Mouse (Mus musculus): ENCODE measurements around the gene Wscd2. TPM values are rescaled to one million over a fixed set of nuclear protein-coding genes. Genes with fewer than 3 reads are reported as not detected.

Wscd2 gene
- total RNA-seq, 2 experiments from 2014 or later, result 78.5 to 78.8 TPM

DNA sequence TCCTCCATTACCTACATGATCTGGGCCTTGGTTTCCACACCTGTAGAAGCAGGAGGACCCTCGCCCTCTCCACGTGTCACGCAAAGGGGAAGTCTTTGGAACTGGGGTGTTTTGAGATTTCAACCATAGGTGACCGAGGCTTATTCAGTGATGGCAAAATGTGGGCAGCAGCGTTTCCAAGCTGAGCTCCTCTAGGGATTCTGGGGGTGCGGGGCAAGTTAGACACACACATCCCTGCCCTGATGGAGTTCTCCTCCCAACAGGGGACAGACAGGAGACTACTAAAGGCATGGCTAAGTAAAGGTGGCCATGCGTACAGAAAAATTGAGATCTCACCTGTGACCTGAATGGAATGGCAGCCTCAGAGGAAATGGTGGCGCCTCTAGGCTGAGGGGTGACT lies 118.4 kb downstream of the Wscd2 start:
- no peak for DNase-seq (ENCODE audit: low spot score in 2 of 2)

DNA sequence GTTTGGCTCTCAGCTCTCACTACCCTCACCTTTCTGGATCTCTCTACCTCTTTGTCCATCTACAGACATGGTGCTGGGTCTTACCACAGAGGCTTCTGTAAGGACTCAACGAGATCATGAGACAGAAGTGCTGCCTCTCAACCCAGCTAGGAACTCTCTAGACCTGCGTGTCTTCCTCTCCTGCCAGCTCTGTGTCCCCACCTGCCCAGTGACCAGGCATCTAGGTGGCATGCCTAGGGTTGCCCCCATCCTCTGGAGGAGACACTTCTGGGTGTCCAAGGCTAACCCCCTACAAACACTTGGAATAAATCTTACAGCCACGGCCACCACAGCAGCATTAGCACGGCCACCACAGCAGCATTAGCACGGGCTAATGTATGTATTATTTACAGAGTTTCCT lies 119.8 kb downstream of the Wscd2 start:
- no peak for DNase-seq (ENCODE audit: low spot score in 2 of 2)

DNA sequence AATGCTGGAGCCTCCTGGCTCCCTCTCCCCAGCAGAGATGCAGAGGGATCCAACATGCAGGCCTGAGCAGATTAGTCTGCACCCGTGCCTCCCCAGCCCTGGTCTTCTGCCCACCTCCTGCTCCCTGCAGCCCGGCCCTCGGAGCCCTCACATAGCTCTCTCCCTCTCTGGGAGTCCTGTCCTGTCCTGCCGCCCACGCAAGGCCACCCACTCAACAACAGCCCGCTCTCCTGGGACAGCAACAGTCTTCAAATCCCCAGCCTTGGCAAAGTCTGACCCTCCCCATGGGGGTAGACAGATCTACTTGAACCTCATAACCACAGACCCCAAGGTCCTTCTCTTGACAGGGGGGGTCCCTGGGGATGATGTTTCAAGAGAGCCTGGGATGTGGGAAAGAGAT lies 120.4 kb downstream of the Wscd2 start:
- no peak for DNase-seq (ENCODE audit: low spot score in 2 of 2)

DNA sequence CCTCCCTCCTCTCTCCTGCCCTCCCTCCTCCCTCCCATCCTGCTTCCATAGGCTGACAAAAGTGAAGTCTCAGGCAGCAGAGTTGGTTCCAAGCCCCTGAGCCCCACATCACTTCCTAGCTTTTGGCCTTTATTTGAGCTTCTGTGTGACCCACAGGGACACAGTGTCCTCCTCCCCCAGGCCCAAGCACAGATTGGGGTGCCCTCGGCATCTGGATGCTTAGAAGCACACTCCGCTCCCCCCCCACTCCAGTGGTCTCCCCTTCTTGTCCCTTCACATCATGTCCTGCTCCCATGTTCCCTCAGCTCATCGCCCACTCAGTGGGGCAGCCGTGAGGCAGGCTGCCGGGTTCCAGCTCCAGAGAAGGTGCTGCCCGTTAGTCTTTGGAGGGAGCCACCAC lies 121.0 kb downstream of the Wscd2 start:
- no peak for DNase-seq (ENCODE audit: low spot score in 2 of 2)

DNA sequence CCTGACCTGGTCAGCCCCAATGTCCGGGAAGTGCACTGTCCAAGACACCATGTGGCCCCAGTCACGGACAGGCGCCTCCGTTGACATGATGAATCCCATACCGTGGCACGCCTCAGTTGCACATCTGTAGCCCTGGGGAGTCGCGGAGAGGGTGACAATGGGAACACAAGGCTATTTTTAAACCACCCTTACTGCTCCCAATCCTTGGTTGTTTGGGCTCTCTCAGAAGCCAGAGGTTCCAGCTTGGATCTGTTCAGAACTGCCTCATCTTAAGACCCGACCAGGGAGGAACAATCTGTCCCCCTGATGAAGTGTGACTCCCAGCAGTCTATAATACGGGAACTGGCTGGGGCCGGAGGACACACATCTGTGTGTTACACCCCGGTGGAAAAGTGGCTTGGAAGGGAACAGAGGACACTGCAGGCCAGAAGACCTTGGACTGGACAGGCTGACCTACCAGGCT lies 121.7 kb downstream of the Wscd2 start:
- no peak for DNase-seq (ENCODE audit: low spot score in 2 of 2)

DNA sequence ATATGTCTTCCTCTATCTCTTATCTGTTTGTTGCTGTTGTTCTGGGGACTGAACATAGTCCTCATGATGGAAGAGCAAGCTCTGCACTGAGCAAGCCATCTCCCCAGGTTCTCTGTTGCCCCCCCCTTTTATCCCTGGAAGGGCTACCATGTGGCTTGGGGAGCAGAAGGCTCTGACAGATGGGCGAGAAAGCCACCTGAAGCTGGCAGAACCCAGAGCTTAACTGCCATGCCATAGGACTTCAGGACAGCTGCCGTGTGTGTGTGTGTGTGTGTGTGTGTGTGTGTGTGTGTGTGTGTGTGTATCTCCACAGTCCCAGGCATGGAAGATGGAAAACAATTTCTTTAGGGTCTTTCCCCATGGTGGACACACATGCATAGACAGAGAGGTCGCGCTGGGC lies 128.6 kb downstream of the Wscd2 start:
- no peak for DNase-seq (ENCODE audit: low spot score in 2 of 2)

DNA sequence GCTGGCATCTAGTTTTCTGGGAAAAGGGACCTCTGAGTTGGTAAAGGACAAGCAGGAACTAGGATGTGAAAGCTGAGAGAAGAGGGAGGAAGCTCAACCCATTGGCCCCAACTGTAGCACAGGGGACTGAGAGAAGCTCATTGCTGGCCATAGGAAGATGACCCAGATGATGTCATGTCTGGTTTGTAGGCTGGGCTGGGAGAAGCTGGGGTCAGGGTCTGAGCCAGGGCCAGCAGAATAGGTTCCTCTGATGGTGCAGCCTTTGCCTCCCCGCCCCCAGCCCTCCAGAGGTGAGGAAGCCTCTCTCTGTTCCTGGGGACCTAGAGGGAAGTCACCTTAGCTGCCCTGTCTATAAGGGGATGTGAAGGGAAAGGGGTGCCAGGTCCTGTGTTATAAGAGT lies 129.0 kb downstream of the Wscd2 start:
- DNase-seq (ENCODE audit: low spot score in 2 of 2), result no peak

DNA sequence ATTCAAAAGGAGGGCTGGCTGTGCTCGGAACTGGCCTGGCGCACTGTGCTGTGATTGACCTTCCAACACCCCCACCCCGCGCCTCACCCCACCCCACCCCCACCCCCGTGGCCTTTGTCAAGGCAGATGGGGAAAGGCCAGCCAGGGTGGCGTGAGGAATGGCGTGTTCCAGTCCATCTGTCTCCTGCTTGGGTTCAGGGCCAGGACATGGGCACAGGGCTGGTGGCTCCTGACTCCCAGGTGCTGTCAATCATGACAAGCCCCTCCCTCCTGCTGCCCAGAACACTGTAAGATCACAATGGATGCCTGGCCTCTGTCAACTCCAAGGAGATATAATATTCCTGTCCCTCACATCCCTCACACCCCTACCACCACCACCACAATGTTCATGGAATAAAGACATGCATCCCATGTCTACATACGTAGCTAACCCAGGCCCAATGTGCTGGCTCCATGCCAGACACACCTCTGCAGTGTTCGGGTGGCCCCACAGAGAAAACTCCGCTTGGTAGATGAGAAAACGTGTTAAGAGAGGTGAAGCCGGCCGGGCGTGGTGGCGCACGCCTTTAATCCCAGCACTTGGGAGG lies 130.1 kb downstream of the Wscd2 start:
- no peak for DNase-seq (ENCODE audit: low spot score in 2 of 2)

DNA sequence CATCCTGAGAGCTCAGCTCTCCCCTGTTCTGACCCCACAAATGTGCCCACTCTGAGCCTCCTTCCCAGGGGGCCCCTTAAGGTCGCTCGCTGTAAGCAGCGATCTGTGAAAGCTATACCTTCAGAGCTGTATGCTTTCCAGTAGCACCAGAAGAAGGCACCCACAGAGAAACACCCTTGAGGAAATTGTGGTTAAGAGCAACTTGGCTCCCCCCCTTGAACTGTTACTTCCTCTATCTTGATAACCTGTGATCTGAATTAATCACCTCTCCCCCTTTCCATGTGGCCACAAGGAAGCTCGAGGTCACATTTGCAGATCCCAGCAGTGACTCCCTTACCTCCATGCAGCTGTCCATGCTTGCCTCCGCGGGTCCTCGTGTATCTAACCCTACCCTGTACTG lies 130.9 kb downstream of the Wscd2 start:
- DNase-seq (ENCODE audit: low spot score in 2 of 2), result no peak

DNA sequence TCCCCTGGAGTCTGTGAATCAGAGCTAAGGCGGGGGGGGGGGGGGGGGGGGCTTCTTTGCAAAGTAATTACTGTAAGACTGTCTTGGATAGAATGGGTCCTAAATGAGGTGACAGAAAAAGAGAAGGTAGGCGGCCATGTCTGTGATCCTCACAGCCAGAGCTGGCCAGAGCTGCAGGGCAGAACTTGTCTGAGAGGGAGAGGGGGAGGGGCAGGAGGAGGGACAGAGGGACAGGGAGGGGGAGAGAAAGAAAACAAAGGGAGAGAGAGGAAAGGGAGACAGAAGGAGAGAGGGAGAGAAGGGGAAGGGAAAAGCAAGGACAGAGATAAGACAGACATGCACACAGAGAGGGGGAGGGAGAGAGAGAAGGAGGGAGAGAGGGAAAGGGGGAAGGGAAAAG lies 132.9 kb downstream of the Wscd2 start:
- DNase-seq (ENCODE audit: low spot score in 2 of 2), result no peak

DNA sequence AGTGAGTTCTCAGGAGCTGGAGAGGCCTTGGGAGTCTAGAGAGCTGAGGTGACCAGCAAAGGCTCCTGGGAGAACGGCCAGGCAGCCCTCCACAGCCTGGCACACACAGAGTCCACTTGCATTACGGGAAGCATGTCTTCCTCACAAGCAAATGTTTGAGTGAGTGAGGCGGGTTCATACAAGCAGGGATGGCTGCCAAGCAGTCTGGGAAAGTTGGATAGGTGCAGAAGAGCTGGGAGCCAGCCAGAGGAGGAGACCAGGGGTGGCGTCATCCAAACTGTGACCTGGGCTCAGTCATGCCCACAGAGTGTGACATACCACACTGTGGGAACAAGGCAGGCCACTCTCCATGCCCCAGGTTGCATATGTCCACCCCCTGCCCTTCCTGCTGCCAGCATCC lies 134.9 kb downstream of the Wscd2 start:
- DNase-seq (ENCODE audit: low spot score in 2 of 2), result no peak

DNA sequence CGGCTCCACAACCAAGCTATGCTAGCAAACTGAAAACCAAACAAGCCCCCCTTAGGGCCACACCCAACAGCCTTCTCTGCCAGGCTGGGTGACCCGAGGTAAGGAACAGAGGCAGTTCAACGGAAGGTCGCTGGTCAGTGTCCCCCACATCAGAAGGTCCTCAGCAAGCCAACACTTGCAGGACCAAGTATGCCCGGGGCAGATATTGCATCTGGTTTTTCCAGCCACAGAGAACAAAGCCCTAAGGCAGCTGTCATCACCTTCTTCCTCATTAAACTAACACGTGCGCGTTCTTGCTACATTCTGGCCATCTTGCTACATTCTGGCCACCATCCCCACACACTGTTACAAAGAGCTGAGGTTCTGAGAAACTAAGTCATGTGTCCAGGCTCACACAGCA lies 136.2 kb downstream of the Wscd2 start:
- no peak for DNase-seq (ENCODE audit: low spot score in 2 of 2)

DNA sequence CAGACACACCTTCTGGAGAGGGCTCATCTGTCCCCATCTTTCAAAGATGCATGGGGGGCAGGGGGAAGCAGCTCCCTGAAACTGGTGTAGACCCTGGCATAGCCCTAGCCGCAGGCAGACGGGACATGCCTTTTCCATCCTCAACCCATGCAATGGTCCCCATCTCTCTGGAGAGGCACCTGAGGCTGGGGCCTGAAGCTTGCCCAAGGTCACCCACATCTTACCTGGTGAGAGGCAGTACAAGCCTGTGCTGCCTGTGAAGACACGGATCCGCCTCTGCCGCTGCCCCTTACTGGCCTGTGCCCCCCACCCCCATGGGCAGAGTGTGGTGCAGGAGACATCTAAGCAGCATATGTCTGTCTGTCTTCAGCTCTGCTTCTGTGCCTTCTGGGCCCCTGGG lies 136.9 kb downstream of the Wscd2 start:
- DNase-seq (ENCODE audit: low spot score in 2 of 2), result no peak

DNA sequence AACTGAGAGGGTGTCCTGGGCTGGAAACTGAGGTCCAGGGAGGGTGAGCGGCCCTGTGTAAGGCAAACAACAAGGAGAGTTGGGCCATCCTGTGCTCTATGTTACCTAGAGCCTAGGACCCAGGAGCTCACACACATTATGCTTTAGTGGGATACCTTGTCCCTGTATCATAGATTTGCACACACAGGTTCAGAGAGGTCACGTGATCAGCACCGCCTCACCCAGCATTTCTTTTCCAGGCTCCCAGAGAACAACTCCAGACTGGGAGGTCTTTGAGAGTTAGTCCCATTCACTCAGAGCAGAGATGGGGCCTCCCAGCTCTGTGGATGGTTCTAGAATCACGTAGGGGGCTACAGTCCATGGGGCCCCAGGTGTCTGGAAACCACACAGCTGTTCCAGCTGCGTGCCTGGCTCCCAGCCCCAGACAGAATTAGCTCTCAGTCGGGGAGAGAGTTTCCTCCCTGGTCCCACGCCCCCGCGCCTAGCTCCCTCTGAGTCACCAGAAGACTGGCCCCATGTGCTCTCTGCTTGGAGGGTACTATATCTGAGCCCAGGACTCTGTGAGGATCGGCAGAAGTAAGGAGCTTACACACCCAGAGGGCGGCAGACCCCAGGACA lies 137.8 kb downstream of the Wscd2 start:
- DNase-seq (ENCODE audit: low spot score in 2 of 2), result no peak

DNA sequence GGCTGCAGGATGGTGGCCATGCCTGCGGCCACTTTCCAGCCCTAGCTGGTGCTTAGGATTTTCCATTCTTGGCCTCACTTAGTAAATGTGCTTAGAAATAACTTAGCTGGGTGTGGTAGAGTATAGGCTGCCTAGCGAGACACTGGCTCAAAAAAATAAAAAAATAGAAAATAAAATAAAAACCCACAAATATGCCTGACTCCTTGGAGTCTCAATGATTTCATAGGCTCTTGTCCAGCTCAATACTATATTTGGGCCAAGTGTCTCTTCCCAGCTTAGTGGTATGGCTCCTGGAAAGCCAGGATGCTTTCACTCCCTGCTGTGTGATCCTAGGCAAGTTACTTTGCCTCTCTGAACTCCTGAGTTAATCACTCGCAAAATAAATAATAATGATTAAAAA lies 139.1 kb downstream of the Wscd2 start:
- DNase-seq (ENCODE audit: low spot score in 2 of 2), result no peak

DNA sequence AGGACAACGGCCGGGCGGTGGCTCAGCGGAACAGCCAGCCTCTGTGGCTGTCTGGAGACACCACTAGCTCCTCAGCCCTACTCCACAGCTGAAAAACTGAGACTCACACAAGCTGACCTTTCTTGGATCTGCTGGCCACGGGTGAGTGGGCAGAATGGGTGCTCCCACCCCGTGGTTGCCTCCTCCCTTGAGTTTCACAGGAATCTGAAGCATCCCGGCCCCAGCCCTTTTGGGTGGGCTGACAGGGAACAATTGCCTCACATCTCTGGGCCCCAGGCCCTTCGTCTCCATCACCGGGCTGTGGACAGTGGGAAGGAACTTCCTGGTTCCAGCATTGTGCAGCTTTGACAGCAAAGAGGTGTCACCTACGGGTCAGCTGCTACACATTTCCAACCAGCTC lies 140.0 kb downstream of the Wscd2 start:
- DNase-seq (ENCODE audit: low spot score in 2 of 2), result no peak

DNA sequence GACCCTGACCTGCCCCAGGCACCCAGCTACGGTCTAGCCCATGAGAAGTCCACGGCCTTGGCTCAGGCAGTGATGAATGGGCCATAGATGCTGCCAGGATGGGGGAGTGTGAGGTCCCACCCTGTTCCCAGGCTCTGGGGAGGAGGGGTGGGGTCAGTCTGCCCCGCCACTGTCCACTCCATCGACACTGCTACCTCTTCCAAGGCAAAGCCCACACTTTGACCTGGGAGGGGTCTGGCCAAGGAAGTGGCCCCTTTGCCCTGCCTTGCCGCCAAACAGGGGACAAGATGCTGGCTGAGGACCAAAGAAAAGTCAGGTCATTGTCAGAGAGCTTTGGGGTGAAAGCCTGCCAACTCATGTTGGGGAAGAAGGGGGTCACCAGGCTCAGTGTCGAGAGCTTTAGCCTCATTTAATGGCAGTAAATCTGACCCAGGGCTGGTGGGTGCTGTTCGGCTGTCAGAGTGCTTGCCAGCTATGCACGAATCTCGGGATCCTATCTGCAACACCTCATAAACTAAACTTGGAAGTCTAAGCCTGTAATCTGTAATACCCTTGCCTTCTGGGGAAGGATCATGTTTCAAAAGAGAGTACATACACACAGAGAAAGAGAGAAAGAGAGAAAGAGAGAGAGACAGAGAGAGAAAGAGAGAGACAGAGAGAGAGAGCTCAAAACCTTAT lies 143.0 kb downstream of the Wscd2 start:
- no peak for DNase-seq (ENCODE audit: low spot score in 2 of 2)

DNA sequence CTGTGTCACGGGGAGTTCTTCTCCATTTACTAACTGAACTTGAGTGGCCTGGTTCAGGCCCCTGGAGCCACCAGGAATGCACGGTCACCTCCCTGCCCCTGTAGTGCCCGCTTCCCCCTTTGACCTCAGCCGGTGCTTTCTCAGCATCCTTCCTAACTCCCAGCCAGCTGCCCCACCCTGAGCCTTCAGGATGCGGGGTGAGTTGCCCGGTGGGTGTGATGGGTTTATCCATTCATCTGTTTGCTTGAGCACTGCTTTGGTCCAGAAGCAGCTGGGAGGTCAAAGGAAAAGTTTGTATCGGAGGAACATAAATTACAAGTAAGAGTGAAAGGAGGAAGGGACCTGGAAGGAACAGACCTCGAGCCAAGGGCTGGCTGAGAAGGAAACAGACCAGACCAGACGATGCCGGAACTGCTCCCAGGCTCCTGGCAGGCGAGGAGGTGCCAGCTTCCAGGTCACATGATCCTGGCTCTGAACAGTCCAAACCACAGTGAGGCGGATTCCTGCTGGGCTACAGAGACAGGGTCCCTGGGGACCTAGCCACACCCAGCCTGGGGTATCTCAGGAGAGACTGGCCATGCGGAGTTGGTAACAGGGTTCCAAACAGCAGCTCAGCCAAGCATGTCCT lies 144.0 kb downstream of the Wscd2 start:
- peak; percentile 62 to 78 for DNase-seq (ENCODE audit: low spot score in 2 of 2)

DNA sequence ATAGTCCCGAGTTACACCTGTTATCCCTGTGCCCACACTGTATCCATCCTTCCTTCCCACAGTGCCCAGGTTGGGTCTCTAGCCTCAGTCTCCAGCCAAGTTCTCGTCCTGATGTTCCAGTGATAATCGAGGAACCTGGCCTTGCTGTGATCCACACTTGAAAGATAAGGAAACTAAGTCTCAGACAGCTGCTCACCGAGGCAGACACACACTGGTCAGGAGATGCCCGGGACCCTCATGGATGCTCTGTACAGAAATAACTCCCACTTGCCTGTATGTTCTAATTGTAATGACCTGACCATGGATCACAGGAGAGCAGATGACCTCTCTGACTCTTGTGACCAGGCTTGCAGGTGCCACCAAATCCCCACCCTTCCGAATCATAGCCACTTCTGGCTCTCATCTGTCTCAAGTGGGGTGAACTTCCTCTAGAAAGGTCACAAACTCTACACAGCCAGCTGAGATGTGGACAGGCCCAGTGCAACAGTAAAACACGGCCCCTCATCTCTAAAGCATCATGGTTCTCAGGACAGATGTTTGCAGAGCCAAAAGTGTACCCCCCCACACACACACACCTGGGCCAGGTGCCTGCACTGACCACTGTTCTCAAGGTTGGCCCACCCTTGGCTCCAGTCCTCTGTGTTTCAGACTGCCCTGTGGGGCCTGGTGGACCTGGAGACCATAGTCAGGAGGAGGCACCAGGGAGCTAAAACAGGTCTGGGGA lies 144.9 kb downstream of the Wscd2 start:
- DNase-seq (ENCODE audit: low spot score in 2 of 2), result no peak

DNA sequence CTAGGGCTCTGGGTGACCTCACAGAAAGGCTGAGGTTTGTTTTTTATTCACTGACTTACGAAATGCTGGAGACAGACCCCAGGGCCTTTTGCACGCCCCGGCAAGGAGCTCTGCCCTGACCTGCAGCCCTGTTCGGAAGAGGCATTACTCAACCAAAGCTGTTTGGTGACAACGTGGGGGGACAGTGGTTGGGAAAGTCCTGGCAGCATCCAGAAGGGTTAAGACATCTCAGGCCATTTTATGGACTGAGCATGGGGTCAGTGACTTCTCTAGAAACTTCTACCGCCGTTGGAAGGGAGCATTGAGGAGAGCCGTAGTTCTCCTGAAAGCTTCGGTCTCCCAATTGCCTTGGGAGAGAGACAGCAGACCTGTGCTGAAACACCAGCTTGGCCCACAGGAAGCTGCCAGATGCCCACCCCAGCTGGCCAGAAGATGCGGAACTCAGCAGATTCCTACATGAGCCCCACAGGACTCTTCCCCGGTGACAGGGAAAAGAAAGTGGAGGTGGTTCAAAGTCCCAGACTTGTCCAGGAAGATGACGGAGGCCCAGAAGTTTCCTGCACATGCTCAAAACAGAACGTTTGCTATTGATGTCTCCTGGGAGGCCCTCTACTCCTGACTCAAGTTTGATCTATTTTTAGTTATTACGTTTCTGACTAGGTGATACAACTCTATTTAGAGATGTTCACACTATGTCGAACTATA lies 145.9 kb downstream of the Wscd2 start:
- no peak for DNase-seq (ENCODE audit: low spot score in 2 of 2)

DNA sequence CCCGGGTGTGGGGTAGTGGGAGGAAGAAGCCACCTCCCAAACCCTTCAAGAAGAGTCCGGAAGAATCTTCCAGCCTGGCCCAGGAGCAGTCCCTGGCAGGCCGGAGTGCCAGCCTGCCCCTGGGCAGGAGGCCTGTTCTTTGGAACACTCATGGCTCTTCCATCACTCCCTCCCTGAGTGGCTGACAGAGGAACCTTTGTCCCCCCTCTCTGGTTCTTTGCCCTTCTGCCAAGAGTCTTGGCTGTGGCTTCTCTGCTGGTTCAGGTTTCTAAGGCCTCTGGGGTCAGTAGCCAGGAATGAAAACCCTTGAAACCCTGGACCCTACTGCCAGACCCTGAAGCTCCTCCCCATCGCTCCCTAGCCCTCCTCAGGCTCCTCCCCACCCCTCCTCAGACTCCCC lies 147.5 kb downstream of the Wscd2 start:
- peak in 1 of 2 experiments; percentile 70 for DNase-seq (ENCODE audit: low spot score in 2 of 2)
